Mouse (Mus musculus) erythroblast, embryonic 14.5 days (primary cell): ENCODE data around the gene Rtbdn.

Source experiments
- GATA1 ChIP-seq: IDR thresholded peaks from 2 replicates; pipeline ENCODE4 v1.6.1; 2012; ENCODE audit warnings: low read length, inconsistent platforms, mixed read lengths
- TAL1 ChIP-seq: IDR thresholded peaks from 3 replicates; pipeline ENCODE4 v1.6.1; 2012; ENCODE audit warnings: low read length, inconsistent platforms, mixed read lengths

DNA sequence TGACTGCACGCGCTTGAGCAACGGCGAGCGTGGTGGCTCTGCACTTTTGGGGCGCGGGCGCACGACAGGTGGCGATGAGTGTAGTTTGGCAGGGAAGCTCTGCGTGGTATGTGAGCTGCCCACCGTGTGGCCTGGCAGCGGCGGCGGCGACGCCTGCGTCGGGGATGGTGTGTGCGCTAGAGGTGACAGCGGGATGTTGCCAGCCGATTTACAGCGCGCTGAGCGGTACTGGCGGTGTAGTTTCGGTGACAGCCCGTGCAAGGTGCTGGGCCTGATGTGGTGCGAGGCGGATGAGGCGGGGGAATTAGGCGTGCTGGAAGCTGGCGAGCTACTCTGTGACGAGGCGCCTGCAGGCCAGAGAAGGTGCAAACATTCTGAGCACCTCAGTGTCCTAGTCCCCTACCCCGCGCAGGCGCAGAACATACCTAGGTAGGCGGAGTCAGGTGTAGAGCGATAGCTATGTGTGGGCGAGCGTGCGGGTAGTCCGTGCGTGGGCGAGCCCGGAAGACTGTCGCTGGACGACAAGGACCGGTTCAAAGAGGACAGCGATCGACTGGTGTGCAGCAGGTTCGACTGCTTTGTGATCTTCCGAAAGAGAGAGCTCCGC lies 33.8 kb upstream of the Rtbdn start:
- TF ChIP-seq GATA1 = no peak
- no peak for TF ChIP-seq TAL1
